Mouse (Mus musculus): ENCODE measurements at regions not wholly inside any gene's neighbourhood (a gene's known extent, or its start where the extent isn't known, plus 50 kb on each side); places are given as distances from the start of the nearest gene placed in this dataset.
A peak's percentile ranks its signal among the peaks of the same experiment; 100 is the strongest.
"Not testable (repeated sequence)": the region's sequence is repeated elsewhere in the genome, so short reads cannot be mapped to it uniquely, and the experiment has no call there.

- no peak for DNase-seq
Observed at GRCm38 (mm10) chr17:81319605-81320004, 122.0 kb upstream of the Gm11096 start.

- no peak for DNase-seq
Observed at GRCm38 (mm10) chr17:81316655-81317054, 124.9 kb upstream of the Gm11096 start.

GRCm38 (mm10) chr17:81305880-81306279 lies 135.7 kb upstream of the Gm11096 start:
- DNase-seq, result no peak

- no peak for DNase-seq
Observed at GRCm38 (mm10) chr17:81304574-81304973, 137.0 kb upstream of the Gm11096 start.

- DNase-seq, result no peak
Observed at GRCm38 (mm10) chr17:81302490-81302889, 139.1 kb upstream of the Gm11096 start.

GRCm38 (mm10) chr17:81291829-81292228 lies 149.7 kb upstream of the Gm11096 start:
- DNase-seq, result no peak

GRCm38 (mm10) chr17:81282543-81282942 lies 159.0 kb upstream of the Gm11096 start:
- DNase-seq, result no peak

- DNase-seq, result no peak
Observed at GRCm38 (mm10) chr17:81270235-81270634, 171.3 kb upstream of the Gm11096 start.

GRCm38 (mm10) chr17:81261957-81262356 lies 179.6 kb upstream of the Gm11096 start:
- DNase-seq, result no peak

- no peak for DNase-seq
Observed at GRCm38 (mm10) chr17:81260036-81260435, 181.5 kb upstream of the Gm11096 start.

- no peak for DNase-seq
Observed at GRCm38 (mm10) chr17:81256106-81256505, 185.5 kb upstream of the Gm11096 start.

GRCm38 (mm10) chr17:81250748-81251147 lies 185.9 kb upstream of the Thumpd2 start:
- no peak for DNase-seq

- no peak for DNase-seq
Observed at GRCm38 (mm10) chr17:81246156-81246555, 181.3 kb upstream of the Thumpd2 start.

- DNase-seq, result not testable (repeated sequence)
Observed at GRCm38 (mm10) chr17:81231771-81232170, 166.9 kb upstream of the Thumpd2 start.

- DNase-seq, result no peak
Observed at GRCm38 (mm10) chr17:81225281-81225680, 160.4 kb upstream of the Thumpd2 start.

GRCm38 (mm10) chr17:81221436-81221835 lies 156.6 kb upstream of the Thumpd2 start:
- peak; percentile 35 for DNase-seq

- no peak for DNase-seq
Observed at GRCm38 (mm10) chr17:81214844-81215243, 150.0 kb upstream of the Thumpd2 start.

- no peak for DNase-seq
Observed at GRCm38 (mm10) chr17:81212043-81212442, 147.2 kb upstream of the Thumpd2 start.

- no peak for DNase-seq
Observed at GRCm38 (mm10) chr17:81210389-81210788, 145.5 kb upstream of the Thumpd2 start.

- no peak for DNase-seq
Observed at GRCm38 (mm10) chr17:81209323-81209722, 144.4 kb upstream of the Thumpd2 start.

GRCm38 (mm10) chr17:81201052-81201451 lies 136.2 kb upstream of the Thumpd2 start:
- DNase-seq, result no peak

GRCm38 (mm10) chr17:81194006-81194405 lies 129.1 kb upstream of the Thumpd2 start:
- no peak for DNase-seq

GRCm38 (mm10) chr17:81193230-81193871 lies 128.5 kb upstream of the Thumpd2 start:
- peak; percentile 79 for DNase-seq

- DNase-seq, result peak; percentile 39
Observed at GRCm38 (mm10) chr17:81189996-81190395, 125.1 kb upstream of the Thumpd2 start.

GRCm38 (mm10) chr17:81185685-81186084 lies 120.8 kb upstream of the Thumpd2 start:
- no peak for DNase-seq

Measured in lung, postnatal 14 days (tissue).